Mouse (Mus musculus): Measurements from ENCODE around the gene Il11ra1. TPM values are rescaled to one million over a fixed set of nuclear protein-coding genes. Genes with fewer than 3 reads are reported as not detected.
"Not testable (repeated sequence)": the region's sequence is repeated elsewhere in the genome, so short reads cannot be mapped to it uniquely, and the experiment has no call there.

The Il11ra1 gene
- polyA plus RNA-seq, 1 experiment from 2014 or later, result 152 TPM

- H3K4me2 ChIP-seq (ENCODE audit: low read depth, low read length), result no peak overlapping the region
- H3K36me3 ChIP-seq (ENCODE audit: control insufficient read depth, insufficient read depth, low read length), result no peaks in the 10 kb centered on the region
- WGBS, result 57% methylated on average over 17 of the region's 17 CpGs
- H3K4me3 ChIP-seq (replicated peaks; ENCODE audit: low read length), result no peak overlapping the region
- H3K27me3 ChIP-seq (ENCODE audit: control insufficient read depth, insufficient read depth, low read length), result no peaks in the 10 kb centered on the region
- H3K9me3 ChIP-seq (replicated peaks; ENCODE audit: control insufficient read depth, low read length), result no peaks in the 10 kb centered on the region
- peaks cover 46% of the 10 kb centered on the region for H3K4me1 ChIP-seq (ENCODE audit: control insufficient read depth, insufficient read depth, low read length)
- H3K9ac ChIP-seq (ENCODE audit: low read length), result peak overlapping the region; percentile 16
- ATAC-seq (ENCODE audit: insufficient read depth, low FRiP score), result no peak
- H3K27ac ChIP-seq (ENCODE audit: low read length), result no peak overlapping the region
Measured at GRCm38 (mm10) chr4:41676248-41677005, 23.4 kb upstream of the Il11ra1 start.

- peak overlapping the region; percentile 42; the same call in 1 of the 2 replicates for H3K27ac ChIP-seq (ENCODE audit: low read length)
- peaks cover 39% of the 10 kb centered on the region for H3K4me1 ChIP-seq (ENCODE audit: control insufficient read depth, insufficient read depth, low read length)
- H3K9me3 ChIP-seq (replicated peaks; ENCODE audit: control insufficient read depth, low read length), result no peaks in the 10 kb centered on the region
- H3K4me2 ChIP-seq (ENCODE audit: low read depth, low read length), result no peak overlapping the region
- H3K27me3 ChIP-seq (ENCODE audit: control insufficient read depth, insufficient read depth, low read length), result no peaks in the 10 kb centered on the region
- ATAC-seq (ENCODE audit: insufficient read depth, low FRiP score), result peak; percentile 65; the same call in 1 of the 2 replicates
- no peaks in the 10 kb centered on the region for H3K36me3 ChIP-seq (ENCODE audit: control insufficient read depth, insufficient read depth, low read length)
- WGBS, result 36% methylated on average over 13 of the region's 13 CpGs
- H3K9ac ChIP-seq (ENCODE audit: low read length), result 0 out of 2 replicates have a peak overlapping the region, but pooled peaks have one; percentile 7
- no peak overlapping the region for H3K4me3 ChIP-seq (replicated peaks; ENCODE audit: low read length)
Measured at GRCm38 (mm10) chr4:41677006-41677629, 22.7 kb upstream of the Il11ra1 start.

- 54% methylated on average over 6 of the region's 6 CpGs for WGBS
- Histone ChIP-seq H3K36me3 (ENCODE audit: control insufficient read depth, insufficient read depth, low read length) (no peaks in the 10 kb centered on the region), H3K4me3 (replicated peaks; ENCODE audit: low read length) (no peak overlapping the region), H3K4me2 (ENCODE audit: low read depth, low read length) (no peak overlapping the region), H3K27me3 (ENCODE audit: control insufficient read depth, insufficient read depth, low read length) (0 out of 2 replicates have a peak, but pooled peaks cover 8% of the 10 kb centered on the region), H3K27ac (ENCODE audit: low read length) (peak overlapping the region; percentile 49; the same call in 1 of the 2 replicates), H3K4me1 (ENCODE audit: control insufficient read depth, insufficient read depth, low read length) (peaks cover 36% of the 10 kb centered on the region), H3K9ac (ENCODE audit: low read length) (no peak overlapping the region), H3K9me3 (replicated peaks; ENCODE audit: control insufficient read depth, low read length) (no peaks in the 10 kb centered on the region)
- ATAC-seq (ENCODE audit: insufficient read depth, low FRiP score), result no peak
Measured at GRCm38 (mm10) chr4:41678863-41679262, 20.9 kb upstream of the Il11ra1 start.

GRCm38 (mm10) chr4:41679291-41679690 is 20.5 kb upstream of the Il11ra1 start:
- H3K4me1 ChIP-seq (ENCODE audit: control insufficient read depth, insufficient read depth, low read length), result peaks cover 36% of the 10 kb centered on the region
- WGBS, result 23% methylated on average over 1 of the region's 2 CpGs
- no peak overlapping the region for H3K4me2 ChIP-seq (ENCODE audit: low read depth, low read length)
- peak overlapping the region; percentile 49; the same call in 1 of the 2 replicates for H3K27ac ChIP-seq (ENCODE audit: low read length)
- no peaks in the 10 kb centered on the region for H3K9me3 ChIP-seq (replicated peaks; ENCODE audit: control insufficient read depth, low read length)
- 0 out of 2 replicates have a peak, but pooled peaks cover 8% of the 10 kb centered on the region for H3K27me3 ChIP-seq (ENCODE audit: control insufficient read depth, insufficient read depth, low read length)
- ATAC-seq (ENCODE audit: insufficient read depth, low FRiP score), result 0 out of 2 replicates have a peak, but pooled peaks have one; percentile 49
- no peak overlapping the region for H3K4me3 ChIP-seq (replicated peaks; ENCODE audit: low read length)
- no peak overlapping the region for H3K9ac ChIP-seq (ENCODE audit: low read length)
- no peaks in the 10 kb centered on the region for H3K36me3 ChIP-seq (ENCODE audit: control insufficient read depth, insufficient read depth, low read length)

GRCm38 (mm10) chr4:41681176-41681575 is 18.6 kb upstream of the Il11ra1 start:
- no peak overlapping the region for H3K27ac ChIP-seq (ENCODE audit: low read length)
- ATAC-seq (ENCODE audit: insufficient read depth, low FRiP score), result no peak
- H3K4me2 ChIP-seq (ENCODE audit: low read depth, low read length), result no peak overlapping the region
- H3K9me3 ChIP-seq (replicated peaks; ENCODE audit: control insufficient read depth, low read length), result no peaks in the 10 kb centered on the region
- peaks cover 31% of the 10 kb centered on the region for H3K4me1 ChIP-seq (ENCODE audit: control insufficient read depth, insufficient read depth, low read length)
- no peaks in the 10 kb centered on the region for H3K36me3 ChIP-seq (ENCODE audit: control insufficient read depth, insufficient read depth, low read length)
- no peak overlapping the region for H3K9ac ChIP-seq (ENCODE audit: low read length)
- 0 out of 2 replicates have a peak, but pooled peaks cover 8% of the 10 kb centered on the region for H3K27me3 ChIP-seq (ENCODE audit: control insufficient read depth, insufficient read depth, low read length)
- H3K4me3 ChIP-seq (replicated peaks; ENCODE audit: low read length), result no peak overlapping the region
- WGBS, result 59% methylated on average over 4 of the region's 4 CpGs

- Histone ChIP-seq H3K9ac (ENCODE audit: low read length) (no peak overlapping the region), H3K9me3 (replicated peaks; ENCODE audit: control insufficient read depth, low read length) (no peaks in the 10 kb centered on the region), H3K27ac (ENCODE audit: low read length) (no peak overlapping the region), H3K4me3 (replicated peaks; ENCODE audit: low read length) (no peak overlapping the region), H3K4me1 (ENCODE audit: control insufficient read depth, insufficient read depth, low read length) (peaks cover 24% of the 10 kb centered on the region), H3K36me3 (ENCODE audit: control insufficient read depth, insufficient read depth, low read length) (no peaks in the 10 kb centered on the region), H3K4me2 (ENCODE audit: low read depth, low read length) (no peak overlapping the region), H3K27me3 (ENCODE audit: control insufficient read depth, insufficient read depth, low read length) (0 out of 2 replicates have a peak, but pooled peaks cover 8% of the 10 kb centered on the region)
- no peak for ATAC-seq (ENCODE audit: insufficient read depth, low FRiP score)
- 63% methylated on average over 10 of the region's 10 CpGs for WGBS
Measured at GRCm38 (mm10) chr4:41681947-41682346, 17.8 kb upstream of the Il11ra1 start.

GRCm38 (mm10) chr4:41682789-41683188 is 17.0 kb upstream of the Il11ra1 start:
- peak overlapping the region; percentile 62 for H3K27ac ChIP-seq (ENCODE audit: low read length)
- H3K4me2 ChIP-seq (ENCODE audit: low read depth, low read length), result peak overlapping the region; percentile 25; the same call in 1 of the 2 replicates
- no peaks in the 10 kb centered on the region for H3K9me3 ChIP-seq (replicated peaks; ENCODE audit: control insufficient read depth, low read length)

GRCm38 (mm10) chr4:41683303-41683702 is 16.5 kb upstream of the Il11ra1 start:
- H3K4me3 ChIP-seq (replicated peaks; ENCODE audit: low read length); H3K27me3 ChIP-seq (ENCODE audit: control insufficient read depth, insufficient read depth, low read length); H3K9me3 ChIP-seq (replicated peaks; ENCODE audit: control insufficient read depth, low read length); H3K9ac ChIP-seq (ENCODE audit: low read length); H3K4me2 ChIP-seq (ENCODE audit: low read depth, low read length); H3K36me3 ChIP-seq (ENCODE audit: control insufficient read depth, insufficient read depth, low read length); H3K27ac ChIP-seq (ENCODE audit: low read length): not testable (repeated sequence)
- 1% methylated on average over 8 of the region's 27 CpGs for WGBS
- H3K4me1 ChIP-seq (ENCODE audit: control insufficient read depth, insufficient read depth, low read length), result peaks cover 19% of the 10 kb centered on the region
- peak; percentile 22; the same call in 1 of the 2 replicates for ATAC-seq (ENCODE audit: insufficient read depth, low FRiP score)

More at GRCm38 (mm10) chr4:41682789-41683188, 17.0 kb upstream of the Il11ra1 start:
- WGBS, result 43% methylated on average over 6 of the region's 6 CpGs
- ATAC-seq (ENCODE audit: insufficient read depth, low FRiP score), result no peak
- no peak overlapping the region for H3K4me3 ChIP-seq (replicated peaks; ENCODE audit: low read length)
- 0 out of 2 replicates have a peak overlapping the region, but pooled peaks have one; percentile 5 for H3K9ac ChIP-seq (ENCODE audit: low read length)
- H3K4me1 ChIP-seq (ENCODE audit: control insufficient read depth, insufficient read depth, low read length), result peaks cover 19% of the 10 kb centered on the region
- no peaks in the 10 kb centered on the region for H3K36me3 ChIP-seq (ENCODE audit: control insufficient read depth, insufficient read depth, low read length)
- H3K27me3 ChIP-seq (ENCODE audit: control insufficient read depth, insufficient read depth, low read length), result 0 out of 2 replicates have a peak, but pooled peaks cover 8% of the 10 kb centered on the region
